Mouse (Mus musculus) brain, embryonic 14.5 days (tissue): ENCODE measurements around the gene Vipr2. TPM values are rescaled to one million over a fixed set of nuclear protein-coding genes. Genes with fewer than 3 reads are reported as not detected.

Experiments used
- DNase-seq: peaks from one replicate; pipeline ENCODE4 v3.0.0-alpha.2; 2011; ENCODE audit warnings: low read depth
- CTCF ChIP-seq: fragments of 200-500 bp; IDR thresholded peaks from 2 replicates; pipeline ENCODE4 v1.5.1; 2012; ENCODE audit warnings: inconsistent platforms, mild to moderate bottlenecking, moderate library complexity, borderline replicate concordance; ENCODE audit not compliant: insufficient read depth, insufficient read length; ENCODE audit errors: extremely low read depth
- POLR2A ChIP-seq: fragments of 200-500 bp; IDR thresholded peaks from 2 replicates; pipeline ENCODE4 v1.6.1; 2012; ENCODE audit warnings: mild to moderate bottlenecking, inconsistent platforms, borderline replicate concordance; ENCODE audit not compliant: poor library complexity, insufficient read depth, insufficient read length, severe bottlenecking; ENCODE audit errors: extremely low read depth
- polyA plus RNA-seq: library from polyadenylated mRNA; depleted of rRNA; stranded (reverse); fragments of >200 nt; gene quantifications from 2 replicates; pipeline ENCODE4 v1.2.3, GENCODE M21; 2012

The Vipr2 gene
- polyA plus RNA-seq, 1 experiment, result 2.1 TPM

GRCm38 (mm10) chr12:116062194-116062583 lies 15.3 kb upstream of the Vipr2 start:
- no peak for TF ChIP-seq CTCF
- TF ChIP-seq POLR2A, result no peak
- DNase-seq, result no peak

GRCm38 (mm10) chr12:116063020-116063419 lies 14.5 kb upstream of the Vipr2 start:
- no peak for DNase-seq
- TF ChIP-seq CTCF, result no peak
- TF ChIP-seq POLR2A, result no peak

GRCm38 (mm10) chr12:116071023-116071422 lies 6.5 kb upstream of the Vipr2 start:
- peak; percentile 50 for DNase-seq
- TF ChIP-seq POLR2A (no peak), CTCF (peak; percentile 63)

- DNase-seq, result no peak
- no peak for TF ChIP-seq CTCF
These were observed 385 bp downstream of the Vipr2 start for GRCm38 (mm10) chr12:116077855-116078366.

- no peak for DNase-seq
- TF ChIP-seq CTCF (no peak), POLR2A (no peak)
These were observed 5.6 kb downstream of the Vipr2 start for GRCm38 (mm10) chr12:116083125-116083524.

- TF ChIP-seq CTCF (no peak), POLR2A (no peak)
- no peak for DNase-seq
These were observed 6.8 kb downstream of the Vipr2 start for GRCm38 (mm10) chr12:116084294-116084693.

GRCm38 (mm10) chr12:116086951-116087600 lies 9.6 kb downstream of the Vipr2 start:
- TF ChIP-seq POLR2A, result no peak
- no peak for DNase-seq

GRCm38 (mm10) chr12:116089836-116090235 lies 12.3 kb downstream of the Vipr2 start:
- no peak for DNase-seq
- TF ChIP-seq CTCF (no peak), POLR2A (no peak)

- DNase-seq, result no peak
- no peak for TF ChIP-seq POLR2A
- TF ChIP-seq CTCF, result no peak
These were observed 17.4 kb downstream of the Vipr2 start for GRCm38 (mm10) chr12:116094765-116095555.

GRCm38 (mm10) chr12:116096361-116096904 lies 18.9 kb downstream of the Vipr2 start:
- TF ChIP-seq CTCF (no peak), POLR2A (no peak)
- no peak for DNase-seq

- TF ChIP-seq POLR2A (no peak), CTCF (no peak)
- DNase-seq, result no peak
These were observed 19.6 kb downstream of the Vipr2 start for GRCm38 (mm10) chr12:116097166-116097565.
